Comparison of ENCODE assay signal across 11 mouse cellular contexts in genomic region chr1:118479246-118479645, GRCm38 (mm10).
DNase-seq lines count a peak whose midpoint lies in the region; TF ChIP-seq lines count a peak whose summit lies in the region.
"Had no signal": no experiment of that assay in that cellular context is flagged by ENCODE, and none has a peak within 500 bp of the region (broad histone marks: within the 10 kb centered on the region; RNA-seq: fewer than 3 reads in every experiment).

No protein-coding gene starts in this region.

- H3K4me3 ChIP-seq in myocyte = no peak overlapping the region
- H3K4me3 ChIP-seq in left cerebral cortex, adult 2 months = no peak overlapping the region
- H3K4me3 ChIP-seq: embryonic facial prominence, embryonic 15.5 days; lung, embryonic 15.5 days; midbrain, embryonic 13.5 days had no signal

- H3ac ChIP-seq in myocyte (ENCODE audit: control insufficient read depth, insufficient read length) = no peak overlapping the region

- no peak overlapping the region for H3K4me2 ChIP-seq in myocyte (ENCODE audit: low read depth)
- H3K4me2 ChIP-seq: embryonic facial prominence, embryonic 15.5 days; lung, embryonic 15.5 days; midbrain, embryonic 13.5 days had no signal

- DNase-seq in brain, adult 2 months (ENCODE audit: low read depth, low spot score) = peak; percentile 27
- DNase-seq in heart, adult 8-10 months (ENCODE audit: low spot score) = peak; percentile 70
- DNase-seq in heart, postnatal 4 days = peak; percentile 69
- DNase-seq in left cerebral cortex, adult 2 months (ENCODE audit: extremely low spot score in 1 of 2, low spot score in 2 of 2) = no peak
- no peak for DNase-seq in lung, postnatal 14 days
- DNase-seq in urinary bladder, adult 18-20 months (ENCODE audit: low spot score in 2 of 2) = no peak
- DNase-seq: right cerebral cortex, postnatal 25 days had no signal

- no peak for TF ChIP-seq POLR2A in myocyte (IDR thresholded peaks at IDR 0.05; ENCODE audit: insufficient read length, low read depth)

- peaks cover 1% of the 10 kb centered on the region for H3K36me3 ChIP-seq in myocyte (ENCODE audit: control insufficient read depth, insufficient read depth)
- H3K36me3 ChIP-seq: embryonic facial prominence, embryonic 15.5 days; lung, embryonic 15.5 days had no signal

- no peaks in the 10 kb centered on the region for H3K27me3 ChIP-seq in myocyte (ENCODE audit: control insufficient read depth, insufficient read depth, insufficient read length)
- H3K27me3 ChIP-seq: embryonic facial prominence, embryonic 15.5 days; lung, embryonic 15.5 days; midbrain, embryonic 13.5 days had no signal

- H3K27ac ChIP-seq in left cerebral cortex, adult 2 months = no peak overlapping the region
- H3K27ac ChIP-seq: embryonic facial prominence, embryonic 15.5 days; lung, embryonic 15.5 days; midbrain, embryonic 13.5 days had no signal

- intact Hi-C loops in left cerebral cortex, adult 2 months (cut with DNase I) = loop anchor here (5.0 kb wide), 1 partner anchor 142 kb away; no protein-coding TSS in a partner anchor

- no peaks in the 10 kb centered on the region for H3K79me2 ChIP-seq in myocyte (ENCODE audit: control insufficient read depth, insufficient read depth)

- no peak for TF ChIP-seq CTCF in left cerebral cortex, adult 2 months (IDR thresholded peaks at IDR 0.05)

TF ChIP-seq in myocyte, 11 proteins besides CTCF, POLR2A, EP300 and RAD21:
- TF ChIP-seq TCF3 (IDR thresholded peaks at IDR 0.05; ENCODE audit: insufficient read length, low read depth) = no peak
- peak in 1 of 3 experiments; percentile 73 for TF ChIP-seq MYOD1 (IDR thresholded peaks at IDR 0.05; ENCODE audit: control insufficient read depth in 1 of 3, insufficient read length in 2 of 3, low read depth in 2 of 3)
- TF ChIP-seq MYOG (IDR thresholded peaks at IDR 0.05; ENCODE audit: control insufficient read depth in 1 of 3, insufficient read depth in 1 of 3, insufficient read length in 2 of 3, low read depth in 2 of 3) = peak in 2 of 3 experiments; percentile 65 to 78
TF ChIP-seq in myocyte: peak in this region for 2.

Comparison
In these comparisons a context has a peak if more than half of its experiments do, and no peak if none do; other contexts are left out.
1. DNase-seq: peak in brain, adult 2 months (single experiment), heart, adult 8-10 months (single experiment) and heart, postnatal 4 days (single experiment); none in left cerebral cortex, adult 2 months (0 of 2), lung, postnatal 14 days (single experiment) and urinary bladder, adult 18-20 months (0 of 2).